Mouse (Mus musculus): ENCODE results near the gene Bbs12. TPM values are rescaled to one million over a fixed set of nuclear protein-coding genes. Genes with fewer than 3 reads are reported as not detected.

Bbs12 gene
- polyA plus RNA-seq, 1 experiment from 2014 or later, result 5.2 TPM

GRCm38 (mm10) chr3:37329963-37330362 lies 17.6 kb downstream of the Bbs12 start:
- Histone ChIP-seq H3K27me3 (no peaks in the 10 kb centered on the region), H3K36me3 (no peaks in the 10 kb centered on the region), H3K27ac (replicated peaks) (no peak overlapping the region), H3K9ac (replicated peaks) (no peak overlapping the region), H3K9me3 (no peaks in the 10 kb centered on the region), H3K4me2 (replicated peaks) (no peak overlapping the region), H3K4me3 (no peak overlapping the region), H3K4me1 (no peaks in the 10 kb centered on the region)
- 87% methylated on average over 1 of the region's 1 CpGs for WGBS
- no peak for ATAC-seq (replicated peaks)

- Histone ChIP-seq H3K9ac (replicated peaks) (no peak overlapping the region), H3K27ac (replicated peaks) (no peak overlapping the region), H3K4me2 (replicated peaks) (no peak overlapping the region), H3K27me3 (no peaks in the 10 kb centered on the region), H3K4me1 (no peaks in the 10 kb centered on the region), H3K36me3 (no peaks in the 10 kb centered on the region), H3K9me3 (no peaks in the 10 kb centered on the region), H3K4me3 (no peak overlapping the region)
- 74% methylated on average over 6 of the region's 6 CpGs for WGBS
- no peak for ATAC-seq (replicated peaks)
Observed at GRCm38 (mm10) chr3:37331999-37332449, 19.7 kb downstream of the Bbs12 start.

GRCm38 (mm10) chr3:37334053-37334452 lies 21.7 kb downstream of the Bbs12 start:
- Histone ChIP-seq H3K4me3 (no peak overlapping the region), H3K27ac (replicated peaks) (no peak overlapping the region), H3K36me3 (no peaks in the 10 kb centered on the region), H3K9ac (replicated peaks) (no peak overlapping the region), H3K4me1 (no peaks in the 10 kb centered on the region), H3K9me3 (no peaks in the 10 kb centered on the region), H3K27me3 (no peaks in the 10 kb centered on the region), H3K4me2 (replicated peaks) (no peak overlapping the region)
- WGBS, result 93% methylated on average over 4 of the region's 4 CpGs
- ATAC-seq (replicated peaks), result no peak

DNA sequence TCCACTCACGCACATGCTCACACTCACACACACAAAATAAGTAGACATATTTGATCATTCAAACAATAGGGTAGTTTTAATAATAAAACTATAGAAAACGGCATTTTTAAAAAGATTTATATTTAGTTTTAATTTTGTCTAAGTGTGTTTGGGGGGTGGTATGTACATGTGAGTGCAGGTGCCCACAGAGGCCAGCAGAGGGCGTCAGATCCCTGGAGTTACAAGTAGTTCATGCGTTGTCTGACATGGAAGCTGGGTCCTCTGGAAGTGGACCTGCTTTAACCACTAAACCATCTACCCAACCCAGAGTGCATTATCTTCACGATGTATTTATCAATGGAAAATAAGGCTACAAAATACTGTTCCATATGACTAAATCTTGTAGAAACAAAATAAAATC lies 28.8 kb downstream of the Bbs12 start:
- ATAC-seq (replicated peaks), result no peak
- Histone ChIP-seq H3K27ac (replicated peaks) (no peak overlapping the region), H3K4me3 (no peak overlapping the region), H3K9me3 (no peaks in the 10 kb centered on the region), H3K4me2 (replicated peaks) (no peak overlapping the region), H3K9ac (replicated peaks) (no peak overlapping the region), H3K4me1 (no peaks in the 10 kb centered on the region), H3K36me3 (no peaks in the 10 kb centered on the region), H3K27me3 (no peaks in the 10 kb centered on the region)
- 65% methylated on average over 5 of the region's 5 CpGs for WGBS

DNA sequence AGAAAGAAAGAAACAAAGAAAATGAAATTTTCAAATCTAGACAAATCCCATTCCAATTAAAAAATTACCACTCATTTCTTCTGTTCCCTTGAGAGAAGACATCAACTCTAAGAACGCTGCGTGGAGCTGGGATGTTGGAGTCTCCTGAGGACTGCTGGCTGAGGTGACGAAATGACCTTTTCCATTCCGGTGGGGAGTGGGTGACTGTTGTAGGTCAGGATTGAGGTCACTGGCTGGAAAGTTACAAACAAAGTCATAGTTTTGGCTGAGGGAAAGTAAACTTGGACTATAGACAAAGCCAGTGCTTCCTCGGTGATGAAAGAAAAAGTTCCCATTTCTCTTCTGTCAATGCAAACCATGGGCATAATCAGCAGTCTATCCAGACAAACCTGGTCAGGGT lies 30.5 kb downstream of the Bbs12 start:
- no peak overlapping the region for H3K9ac ChIP-seq (replicated peaks)
- 91% methylated on average over 5 of the region's 5 CpGs for WGBS
- H3K9me3 ChIP-seq, result no peaks in the 10 kb centered on the region
- ATAC-seq (replicated peaks), result no peak
- no peak overlapping the region for H3K27ac ChIP-seq (replicated peaks)
- peaks cover 1% of the 10 kb centered on the region for H3K4me1 ChIP-seq
- H3K4me2 ChIP-seq (replicated peaks), result no peak overlapping the region
- H3K27me3 ChIP-seq, result peaks cover 8% of the 10 kb centered on the region; the same call in 1 of the 2 replicates
- H3K4me3 ChIP-seq, result no peak overlapping the region
- no peaks in the 10 kb centered on the region for H3K36me3 ChIP-seq

DNA sequence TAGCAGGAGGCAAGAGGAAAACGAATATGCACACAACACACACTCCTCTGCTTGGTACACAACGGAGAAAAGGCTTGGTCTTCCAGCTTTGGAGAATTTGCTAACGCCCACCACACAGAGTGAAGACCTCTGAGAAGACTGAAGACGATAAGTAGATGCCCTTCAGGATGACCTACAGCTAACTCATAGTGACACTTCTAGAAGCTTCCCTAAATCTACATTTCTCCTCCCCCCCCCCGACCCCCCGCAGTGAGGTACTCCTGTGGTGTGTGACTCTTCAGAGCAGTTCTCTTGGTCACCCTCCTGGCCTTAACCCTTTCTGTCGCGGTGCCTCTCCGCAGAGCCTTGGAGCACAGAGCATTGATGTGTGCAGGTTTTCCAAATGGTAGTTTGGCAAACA lies 35.3 kb downstream of the Bbs12 start:
- Histone ChIP-seq H3K4me1 (peaks cover 13% of the 10 kb centered on the region), H3K9me3 (no peaks in the 10 kb centered on the region), H3K4me3 (peak overlapping the region; percentile 57; the same call in 1 of the 2 replicates), H3K4me2 (replicated peaks) (peak overlapping the region; percentile 99), H3K9ac (replicated peaks) (no peak overlapping the region), H3K36me3 (no peaks in the 10 kb centered on the region), H3K27ac (replicated peaks) (no peak overlapping the region), H3K27me3 (peaks cover 22% of the 10 kb centered on the region)
- ATAC-seq (replicated peaks), result 0 out of 2 replicates have a peak, but pooled peaks have one; percentile 40
- 42% methylated on average over 9 of the region's 9 CpGs for WGBS

DNA sequence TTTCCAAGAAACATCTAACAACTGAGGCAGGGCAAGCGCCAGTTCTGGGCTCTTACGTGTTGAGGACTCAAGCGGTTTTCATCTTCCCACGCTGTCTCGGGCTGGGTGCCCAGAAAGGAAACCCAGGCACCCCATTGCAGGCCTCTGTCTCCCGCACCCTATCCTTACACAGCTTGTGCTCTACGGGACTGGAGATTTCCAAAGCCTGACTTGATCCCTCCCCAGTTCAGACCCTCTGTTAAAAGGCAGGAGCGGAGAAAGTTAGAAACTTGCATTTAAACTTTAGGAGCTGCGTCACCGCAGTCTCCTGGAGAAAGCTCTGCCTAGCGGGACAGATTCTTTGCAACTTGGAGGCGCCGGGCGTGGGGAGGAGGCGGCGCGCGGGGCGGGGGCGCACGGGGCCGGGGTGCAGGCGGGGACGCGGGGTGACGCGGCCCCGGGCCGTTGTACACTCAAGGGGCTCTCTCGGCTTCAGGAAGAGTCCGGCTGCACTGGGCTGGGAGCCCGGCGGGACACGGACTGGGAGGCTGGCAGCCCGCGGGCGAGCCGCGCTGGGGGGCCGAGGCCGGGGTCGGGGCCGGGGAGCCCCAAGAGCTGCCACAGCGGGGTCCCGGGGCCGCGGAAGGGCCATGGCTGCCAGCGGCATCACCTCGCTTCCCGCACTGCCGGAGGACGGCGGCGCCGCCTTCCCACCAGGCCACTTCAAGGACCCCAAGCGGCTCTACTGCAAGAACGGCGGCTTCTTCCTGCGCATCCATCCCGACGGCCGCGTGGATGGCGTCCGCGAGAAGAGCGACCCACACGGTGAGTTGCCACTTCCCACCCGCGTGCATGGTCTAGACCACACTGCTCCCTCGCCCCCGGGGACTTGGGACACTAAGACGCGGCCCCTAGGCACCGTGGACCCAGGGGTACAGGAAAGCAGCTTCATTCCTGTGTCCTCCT lies 36.1 kb downstream of the Bbs12 start, which contains the start of gene Fgf2:
Fgf2 (plus strand) TSS at position 126 of the 945 bp plus-strand sequence.
- ATAC-seq (replicated peaks), result peak; percentile 80
- Histone ChIP-seq H3K9me3 (no peaks in the 10 kb centered on the region), H3K27me3 (peaks cover 22% of the 10 kb centered on the region), H3K4me1 (peaks cover 13% of the 10 kb centered on the region), H3K9ac (replicated peaks) (peak within 1 kb of the TSS; percentile 50), H3K4me2 (replicated peaks) (peak within 1 kb of the TSS; percentile 99), H3K27ac (replicated peaks) (no peak within 1 kb of the TSS), H3K36me3 (no peaks in the 10 kb centered on the region), H3K4me3 (peak within 1 kb of the TSS; percentile 57)
- WGBS, result under 1% methylated on average over 64 of the region's 75 CpGs

GRCm38 (mm10) chr3:37349166-37349548 lies 36.8 kb downstream of the Bbs12 start:
- H3K36me3 ChIP-seq, result no peaks in the 10 kb centered on the region
- peaks cover 13% of the 10 kb centered on the region for H3K4me1 ChIP-seq
- WGBS, result 8% methylated on average over 8 of the region's 8 CpGs
- no peaks in the 10 kb centered on the region for H3K9me3 ChIP-seq
- H3K4me2 ChIP-seq (replicated peaks), result peak overlapping the region; percentile 99
- no peak overlapping the region for H3K9ac ChIP-seq (replicated peaks)
- no peak overlapping the region for H3K27ac ChIP-seq (replicated peaks)
- ATAC-seq (replicated peaks), result no peak
- peaks cover 22% of the 10 kb centered on the region for H3K27me3 ChIP-seq
- H3K4me3 ChIP-seq, result peak overlapping the region; percentile 57

DNA sequence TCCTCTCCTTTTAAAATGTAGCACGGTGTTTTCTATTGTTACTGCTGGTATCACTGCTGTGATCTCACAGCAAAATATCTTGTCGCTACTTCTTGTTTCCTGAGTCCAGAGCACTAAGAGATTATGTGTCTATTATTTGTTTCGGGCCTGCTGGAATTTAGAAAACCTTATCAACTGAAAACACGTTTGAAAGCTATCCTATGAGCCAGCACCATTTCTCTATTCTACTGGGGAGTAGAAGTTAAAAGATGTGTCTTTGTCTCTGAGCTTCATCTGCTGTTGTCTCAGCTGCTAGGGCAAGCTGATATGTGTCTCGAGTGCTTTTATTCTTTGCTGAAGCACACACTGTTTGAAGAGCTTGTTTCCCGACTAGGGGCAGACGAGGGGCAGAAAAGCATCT lies 38.0 kb downstream of the Bbs12 start:
- peaks cover 13% of the 10 kb centered on the region for H3K4me1 ChIP-seq
- no peak overlapping the region for H3K4me2 ChIP-seq (replicated peaks)
- WGBS, result 59% methylated on average over 7 of the region's 7 CpGs
- no peak overlapping the region for H3K9ac ChIP-seq (replicated peaks)
- ATAC-seq (replicated peaks), result no peak
- no peaks in the 10 kb centered on the region for H3K36me3 ChIP-seq
- no peak overlapping the region for H3K4me3 ChIP-seq
- H3K27ac ChIP-seq (replicated peaks), result no peak overlapping the region
- peaks cover 22% of the 10 kb centered on the region for H3K27me3 ChIP-seq
- H3K9me3 ChIP-seq, result no peaks in the 10 kb centered on the region

- Histone ChIP-seq H3K27ac (replicated peaks) (no peak overlapping the region), H3K4me2 (replicated peaks) (no peak overlapping the region), H3K4me1 (peaks cover 1% of the 10 kb centered on the region; the same call in 1 of the 2 replicates), H3K4me3 (no peak overlapping the region), H3K9ac (replicated peaks) (no peak overlapping the region), H3K27me3 (peaks cover 6% of the 10 kb centered on the region; the same call in 1 of the 2 replicates), H3K36me3 (no peaks in the 10 kb centered on the region), H3K9me3 (no peaks in the 10 kb centered on the region)
- WGBS, result 84% methylated on average over 10 of the region's 10 CpGs
- no peak for ATAC-seq (replicated peaks)
Observed at GRCm38 (mm10) chr3:37353951-37354481, 41.7 kb downstream of the Bbs12 start.

- no peak overlapping the region for H3K4me2 ChIP-seq (replicated peaks)
- no peak overlapping the region for H3K9ac ChIP-seq (replicated peaks)
- WGBS, result 59% methylated on average over 1 of the region's 1 CpGs
- no peak for ATAC-seq (replicated peaks)
- no peaks in the 10 kb centered on the region for H3K4me1 ChIP-seq
- H3K27me3 ChIP-seq, result no peaks in the 10 kb centered on the region
- no peaks in the 10 kb centered on the region for H3K9me3 ChIP-seq
- H3K36me3 ChIP-seq, result no peaks in the 10 kb centered on the region
- H3K27ac ChIP-seq (replicated peaks), result no peak overlapping the region
- H3K4me3 ChIP-seq, result no peak overlapping the region
Observed at GRCm38 (mm10) chr3:37354737-37355136, 42.4 kb downstream of the Bbs12 start.

DNA sequence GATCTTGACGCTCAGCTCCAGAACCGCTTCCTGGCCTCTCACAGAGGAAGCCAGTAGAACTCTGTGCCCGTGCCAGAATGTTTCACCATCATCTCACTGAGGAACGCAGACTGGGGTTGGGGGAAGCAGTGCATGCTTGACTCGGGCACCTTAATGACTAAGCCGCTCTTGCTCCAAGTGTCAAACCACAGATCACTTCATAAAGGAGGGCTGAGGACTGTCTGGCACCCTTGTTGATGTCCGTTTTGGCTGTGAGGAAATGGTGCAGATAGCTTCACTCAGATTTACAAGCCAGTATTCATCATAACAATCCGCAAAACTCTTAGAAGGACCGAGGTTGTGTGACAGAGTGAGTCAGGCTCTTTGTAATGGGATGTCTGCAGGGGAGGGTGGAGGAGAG lies 48.4 kb downstream of the Bbs12 start:
- ATAC-seq (replicated peaks), result no peak
- Histone ChIP-seq H3K36me3 (no peaks in the 10 kb centered on the region), H3K27ac (replicated peaks) (no peak overlapping the region), H3K27me3 (no peaks in the 10 kb centered on the region), H3K4me1 (no peaks in the 10 kb centered on the region), H3K4me3 (no peak overlapping the region), H3K9ac (replicated peaks) (no peak overlapping the region), H3K9me3 (no peaks in the 10 kb centered on the region), H3K4me2 (replicated peaks) (no peak overlapping the region)
- 85% methylated on average over 9 of the region's 9 CpGs for WGBS
